Mouse (Mus musculus): Measurements from ENCODE around the gene Arhgap24.

DNA sequence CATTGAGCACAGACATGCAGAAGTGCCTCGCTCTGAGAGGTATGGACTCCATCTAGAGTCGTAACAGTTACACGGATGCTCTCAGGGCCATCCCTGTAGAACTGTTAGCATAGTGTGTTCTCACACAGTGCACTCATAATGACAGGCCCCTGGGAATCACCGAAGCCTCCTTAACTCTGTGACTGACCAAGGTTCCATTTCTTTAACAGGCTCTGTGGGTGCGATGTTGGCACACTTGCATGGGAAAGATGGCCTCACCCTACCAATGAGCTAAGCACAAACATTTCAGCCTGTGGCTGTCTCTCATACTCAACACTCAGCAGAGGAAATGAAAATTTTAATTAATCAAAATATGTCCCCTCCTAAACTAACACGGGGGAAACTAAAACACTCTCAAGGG lies 134.1 kb downstream of the Arhgap24 start:
- TF ChIP-seq CTCF (IDR thresholded peaks at IDR 0.05; ENCODE audit: borderline replicate concordance, extremely low read depth, insufficient read depth, insufficient read length) = no peak
- TF ChIP-seq POLR2A (IDR thresholded peaks at IDR 0.05; ENCODE audit: borderline replicate concordance, extremely low read depth, insufficient read depth, insufficient read length, poor library complexity, severe bottlenecking) = no peak
